Mouse (Mus musculus): ENCODE data around the gene Ppp2r5a. TPM values are rescaled to one million over a fixed set of nuclear protein-coding genes. Genes with fewer than 3 reads are reported as not detected.
A peak's percentile ranks its signal among the peaks of the same experiment; 100 is the strongest.
"Not testable (repeated sequence)": the region's sequence is repeated elsewhere in the genome, so short reads cannot be mapped to it uniquely, and the experiment has no call there.

Ppp2r5a gene
- 44.2 and 48.3 TPM in 2 replicates for polyA plus RNA-seq (2012; rRNA removed)

GRCm38 (mm10) chr1:191403074-191403473, at the start of gene Ppp2r5a:
TSS of gene Ppp2r5a (minus strand) at chr1:191403272.
- 38% methylated on average over 5 of the region's 5 CpGs for WGBS
- no peak for DNase-seq (ENCODE audit: low read depth, low spot score)

GRCm38 (mm10) chr1:191450614-191451013, 47.5 kb upstream of the Ppp2r5a start:
- 29% methylated on average over 5 of the region's 5 CpGs for WGBS
- no peak for DNase-seq (ENCODE audit: low read depth, low spot score)

DNA sequence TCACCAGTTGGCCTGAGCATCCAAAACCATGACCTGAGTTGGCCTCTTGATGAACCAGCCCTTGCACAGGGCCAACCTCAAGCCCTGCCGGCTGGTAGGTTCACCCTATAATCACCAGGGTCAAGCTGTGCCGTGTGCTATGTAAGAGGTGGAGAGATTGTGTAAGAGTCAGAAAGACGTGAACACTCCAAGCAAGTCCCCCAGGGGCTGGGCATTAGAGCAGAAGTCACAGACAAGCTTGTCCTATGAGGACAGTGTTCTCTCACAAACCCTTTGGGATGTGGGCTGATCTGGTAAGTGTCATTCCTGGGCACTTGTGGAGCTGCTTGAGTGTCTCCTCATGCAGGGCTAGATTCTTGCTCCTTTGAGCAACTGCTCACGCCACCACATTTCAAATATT, 46.5 kb upstream of the Ppp2r5a start:
- DNase-seq (ENCODE audit: low read depth, low spot score): no peak

DNA sequence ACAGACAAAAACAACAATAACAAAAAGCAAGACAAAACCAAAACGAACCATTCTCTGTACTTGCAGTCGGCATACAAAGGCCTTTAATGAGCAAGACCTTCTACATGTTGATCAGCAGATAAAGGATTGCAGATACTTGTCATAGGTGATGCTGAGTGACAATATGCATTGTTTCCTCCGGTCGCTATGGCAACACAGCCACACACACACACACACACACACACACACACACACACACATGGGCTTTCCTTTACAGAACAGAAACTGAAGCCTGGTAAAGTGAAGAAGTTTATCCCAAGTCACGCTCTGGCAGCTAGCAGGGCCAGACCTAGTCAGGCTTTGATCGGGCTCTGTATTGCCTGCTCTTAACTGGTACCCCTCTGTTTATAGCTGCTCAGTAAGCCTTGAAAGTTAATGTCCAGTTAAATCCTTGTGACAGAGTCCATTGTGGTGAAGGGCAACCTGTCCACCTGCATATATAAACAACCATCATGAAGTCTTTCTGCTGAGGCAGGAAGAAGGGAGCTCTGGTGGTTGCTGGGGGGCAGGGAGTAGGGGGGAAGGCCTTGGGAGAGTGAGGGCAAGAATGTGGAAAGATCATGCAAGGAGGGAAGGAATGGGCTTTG, 44.4 kb upstream of the Ppp2r5a start:
- no peak for DNase-seq (ENCODE audit: low read depth, low spot score)
- WGBS: 82% methylated on average over 6 of the region's 6 CpGs

More for the DNA sequence above, 46.5 kb upstream of the Ppp2r5a start:
- 91% methylated on average over 4 of the region's 4 CpGs for WGBS

DNA sequence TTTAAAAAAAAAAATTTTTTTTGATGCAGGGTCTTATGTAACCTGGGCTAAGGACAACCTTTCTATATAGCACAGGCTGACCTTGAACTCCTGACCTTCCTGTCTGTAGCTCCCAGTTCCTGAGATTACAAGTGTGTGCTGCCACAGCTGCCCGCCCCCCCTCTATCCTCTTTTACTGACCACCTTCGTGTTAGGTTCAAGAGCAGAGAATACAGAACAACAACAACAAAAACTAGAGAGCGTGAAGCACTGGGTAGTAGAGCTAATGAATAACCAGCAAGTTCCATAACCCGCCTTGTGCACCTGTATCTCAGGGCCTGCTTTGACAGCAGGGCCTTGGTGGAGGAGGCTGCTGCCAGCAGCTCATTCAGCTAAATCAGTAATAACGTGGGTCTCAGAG, 43.2 kb upstream of the Ppp2r5a start:
- DNase-seq (ENCODE audit: low read depth, low spot score): no peak
- WGBS: 42% methylated on average over 5 of the region's 5 CpGs

DNA sequence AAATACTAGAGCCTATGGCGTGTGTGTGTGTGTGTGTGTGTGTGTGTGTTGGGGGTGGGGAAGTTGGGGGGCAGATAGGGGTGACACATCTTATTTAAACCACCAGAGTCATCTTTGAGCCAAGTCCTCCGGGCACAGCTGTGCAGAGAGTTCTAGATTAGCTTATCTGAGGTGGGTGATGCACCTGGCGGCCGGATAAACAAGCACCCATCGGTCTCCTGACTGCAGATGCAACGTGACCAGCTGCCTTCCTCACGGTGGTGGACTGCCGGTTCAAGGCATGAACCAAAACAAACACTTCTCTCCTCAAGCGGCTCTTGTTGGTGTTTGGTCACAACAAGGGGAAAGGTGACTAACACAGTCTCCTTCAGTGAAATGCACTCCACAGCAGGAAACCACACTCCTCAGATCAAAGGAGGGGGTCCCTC, 42.8 kb upstream of the Ppp2r5a start:
- 38% methylated on average over 9 of the region's 9 CpGs for WGBS
- no peak for DNase-seq (ENCODE audit: low read depth, low spot score)

DNA sequence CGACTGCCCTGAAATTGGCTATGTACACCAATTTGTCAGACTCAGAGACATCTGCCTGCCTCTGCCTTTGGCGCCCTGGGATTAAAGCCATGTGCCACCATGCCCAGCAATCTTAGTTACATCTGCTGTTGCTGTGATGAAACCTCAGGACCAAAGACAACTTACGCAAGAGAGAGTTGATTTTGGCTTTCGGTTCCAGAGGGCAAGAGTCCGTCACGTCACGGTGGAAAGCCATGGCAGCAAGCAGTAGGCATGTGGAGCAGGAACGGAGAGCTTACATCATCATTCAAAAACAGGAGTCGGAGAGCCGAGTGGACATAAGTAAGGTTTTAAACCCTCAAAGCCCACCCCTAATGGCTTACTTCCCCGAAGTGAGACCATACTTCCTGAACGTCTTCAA, 42.3 kb upstream of the Ppp2r5a start:
- 60% methylated on average over 12 of the region's 12 CpGs for WGBS
- no peak for DNase-seq (ENCODE audit: low read depth, low spot score)

GRCm38 (mm10) chr1:191444467-191444866, 41.4 kb upstream of the Ppp2r5a start:
- DNase-seq (ENCODE audit: low read depth, low spot score): peak; percentile 78
- WGBS: 15% methylated on average over 1 of the region's 1 CpGs

GRCm38 (mm10) chr1:191439011-191439410, 35.9 kb upstream of the Ppp2r5a start:
- 57% methylated on average over 3 of the region's 3 CpGs for WGBS
- DNase-seq (ENCODE audit: low read depth, low spot score): no peak

DNA sequence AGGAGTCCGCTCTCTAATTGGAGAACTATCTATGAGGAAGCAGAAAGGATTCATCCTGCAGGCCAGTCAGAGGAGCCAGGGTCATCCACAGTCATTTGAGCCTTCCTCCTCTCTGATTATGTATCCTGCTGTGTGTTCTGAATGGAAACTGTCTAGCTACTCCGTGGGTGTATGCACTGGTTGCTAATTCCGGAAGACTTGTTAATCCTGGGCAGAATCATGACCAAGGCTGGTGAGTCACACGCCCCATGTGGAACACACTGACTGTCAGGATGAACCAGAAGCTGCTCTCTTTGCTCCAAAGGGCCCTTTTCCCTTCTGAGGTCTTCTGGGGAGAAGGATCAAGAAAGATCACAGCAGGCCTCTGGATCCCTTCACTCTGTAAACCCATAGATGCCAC, 35.5 kb upstream of the Ppp2r5a start:
- no peak for DNase-seq (ENCODE audit: low read depth, low spot score)
- 57% methylated on average over 4 of the region's 4 CpGs for WGBS

GRCm38 (mm10) chr1:191436647-191437046, 33.6 kb upstream of the Ppp2r5a start:
- WGBS: 72% methylated on average over 3 of the region's 3 CpGs
- no peak for DNase-seq (ENCODE audit: low read depth, low spot score)

DNA sequence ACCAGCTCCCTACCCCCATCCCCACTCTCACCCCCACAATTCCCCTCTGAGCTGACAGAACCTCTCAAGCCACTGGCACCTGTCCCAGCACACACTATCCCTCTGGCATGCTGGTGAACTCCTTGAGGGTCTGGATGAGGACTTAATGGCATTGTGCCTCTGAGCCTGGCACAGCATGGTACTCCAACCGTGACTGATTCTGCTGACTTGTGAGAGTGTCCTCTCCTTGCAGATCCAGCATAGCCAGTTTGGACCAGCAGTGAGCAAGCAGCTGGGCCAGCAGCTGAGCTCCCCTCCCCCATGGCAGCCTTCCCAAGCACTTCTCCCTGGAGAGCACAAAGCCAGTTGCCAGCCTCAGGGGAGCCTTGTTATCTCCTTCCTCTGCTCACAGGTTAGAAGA, 32.3 kb upstream of the Ppp2r5a start:
- 19% methylated on average over 1 of the region's 1 CpGs for WGBS
- no peak for DNase-seq (ENCODE audit: low read depth, low spot score)

DNA sequence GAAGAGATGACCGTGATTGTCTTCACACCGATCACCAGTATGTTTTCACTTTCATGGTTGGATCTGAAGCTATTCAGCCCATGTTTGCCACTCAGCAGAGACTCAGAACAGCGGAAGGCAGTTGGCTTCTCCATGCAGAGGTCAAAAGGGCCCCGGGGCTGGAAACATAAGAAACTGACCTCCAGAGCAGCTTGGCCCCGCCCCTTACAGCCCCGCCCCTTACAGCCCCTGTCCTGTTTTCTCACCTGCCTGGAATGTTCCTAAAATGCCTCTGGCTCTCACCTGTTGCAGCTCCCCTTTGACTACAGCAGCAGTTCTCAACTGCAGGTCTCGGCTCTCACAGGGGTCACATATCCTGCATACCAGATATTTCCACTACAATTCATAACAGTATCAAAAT, 29.5 kb upstream of the Ppp2r5a start:
- no peak for DNase-seq (ENCODE audit: low read depth, low spot score)
- 26% methylated on average over 7 of the region's 7 CpGs for WGBS

GRCm38 (mm10) chr1:191432023-191432422, 29.0 kb upstream of the Ppp2r5a start:
- 52% methylated on average over 15 of the region's 15 CpGs for WGBS
- DNase-seq (ENCODE audit: low read depth, low spot score): no peak

DNA sequence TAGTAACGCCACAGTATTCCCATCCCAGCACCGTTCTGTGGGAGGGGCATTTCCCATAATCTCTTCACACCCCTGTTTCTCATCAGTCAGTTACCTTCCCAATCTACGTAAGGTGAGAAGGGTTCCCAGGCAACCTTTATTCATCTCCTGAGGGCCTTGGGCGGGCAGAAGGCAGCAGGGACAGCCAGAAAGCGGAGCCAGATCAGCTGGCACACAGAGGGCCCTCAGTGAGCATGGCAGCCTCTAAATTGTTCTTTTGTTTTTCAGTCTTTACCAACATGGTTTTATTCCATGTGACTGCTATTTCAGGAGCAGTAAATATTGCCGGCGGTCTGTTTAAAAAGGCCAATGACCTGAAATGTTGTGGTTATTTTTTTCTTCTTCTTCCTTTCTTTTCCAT, 27.0 kb upstream of the Ppp2r5a start:
- DNase-seq (ENCODE audit: low read depth, low spot score): no peak
- 83% methylated on average over 7 of the region's 7 CpGs for WGBS

DNA sequence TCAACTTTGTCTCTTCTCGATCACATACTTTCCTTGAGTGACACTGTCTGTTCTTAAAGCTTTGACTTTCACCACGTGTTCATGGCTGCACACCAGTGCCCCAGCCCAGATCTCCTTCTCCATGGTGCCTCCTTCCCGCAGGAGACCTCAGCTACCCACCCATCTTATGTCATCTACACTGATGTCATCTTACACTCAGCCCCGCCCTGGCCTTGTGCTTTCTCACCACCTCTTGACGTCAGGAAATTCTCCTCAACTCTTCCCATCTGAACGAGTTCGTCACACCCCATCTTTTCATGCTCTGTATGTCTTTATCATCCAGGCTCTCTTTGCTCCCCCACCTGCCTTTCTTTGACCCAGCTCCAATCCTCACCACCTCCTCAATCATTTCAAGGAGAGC, 22.8 kb upstream of the Ppp2r5a start:
- 48% methylated on average over 7 of the region's 7 CpGs for WGBS
- DNase-seq (ENCODE audit: low read depth, low spot score): no peak

- no peak for DNase-seq (ENCODE audit: low read depth, low spot score)
- WGBS: 85% methylated on average over 2 of the region's 2 CpGs
Measured at GRCm38 (mm10) chr1:191423201-191423600, 20.1 kb upstream of the Ppp2r5a start.

DNA sequence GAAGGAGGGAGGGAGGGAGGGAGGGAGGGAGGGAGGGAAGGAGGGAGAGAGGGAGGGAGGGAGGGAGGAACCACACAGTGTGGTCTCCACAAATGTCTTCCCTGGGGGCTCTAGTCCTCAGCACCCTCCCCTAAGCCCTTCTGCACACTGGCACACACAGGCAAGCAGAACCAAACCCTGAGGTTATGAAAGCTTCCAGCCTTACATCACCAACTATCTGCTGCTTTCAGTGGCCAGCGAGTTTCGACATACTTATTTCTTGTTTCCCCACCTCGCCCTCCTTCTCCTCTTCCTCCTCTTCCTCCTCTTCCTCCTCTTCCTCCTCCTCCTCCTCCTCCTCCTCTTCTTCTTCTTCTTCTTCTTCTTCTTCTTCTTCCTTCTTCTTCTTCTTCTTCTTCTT, 19.6 kb upstream of the Ppp2r5a start:
- WGBS: 72% methylated on average over 3 of the region's 3 CpGs
- DNase-seq (ENCODE audit: low read depth, low spot score): not testable (repeated sequence)

DNA sequence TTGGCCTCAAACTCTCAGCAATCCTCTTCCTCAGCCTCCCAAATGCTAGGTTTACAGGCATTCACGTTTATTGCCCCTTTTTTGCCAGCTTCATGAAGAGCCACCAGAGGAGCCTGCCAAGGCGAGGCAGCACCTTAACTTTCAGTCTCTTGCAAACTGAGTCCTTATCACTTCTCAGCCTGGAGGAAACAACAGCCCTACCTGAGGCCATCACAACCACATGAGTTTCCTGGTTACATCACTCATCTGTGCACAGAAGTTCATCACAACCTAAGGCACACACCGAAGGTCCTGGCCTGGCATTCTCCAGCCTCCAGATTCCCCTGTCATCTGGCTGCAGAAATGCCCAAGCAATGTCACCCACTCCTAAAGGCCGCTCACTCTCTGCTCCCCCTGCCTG, 19.1 kb upstream of the Ppp2r5a start:
- WGBS: 51% methylated on average over 4 of the region's 4 CpGs
- no peak for DNase-seq (ENCODE audit: low read depth, low spot score)

- DNase-seq (ENCODE audit: low read depth, low spot score): no peak
- WGBS: 63% methylated on average over 1 of the region's 1 CpGs
Measured at GRCm38 (mm10) chr1:191421426-191421999, 18.4 kb upstream of the Ppp2r5a start.

- WGBS: 57% methylated on average over 6 of the region's 6 CpGs
- no peak for DNase-seq (ENCODE audit: low read depth, low spot score)
Measured at GRCm38 (mm10) chr1:191420930-191421404, 17.9 kb upstream of the Ppp2r5a start.
